Mouse (Mus musculus): ENCODE measurements around the gene Strn. TPM values are rescaled to one million over a fixed set of nuclear protein-coding genes. Genes with fewer than 3 reads are reported as not detected.

Strn gene
- total RNA-seq (2022) = 10 to 100 TPM; 77.5 to 87.3 (median 83.9) TPM

- no peak for DNase-seq (ENCODE audit: low spot score in 2 of 2)
These were observed at the start of gene Strn for GRCm38 (mm10) chr17:78737096-78737495. Strn (minus strand) TSS chr17:78737196.

GRCm38 (mm10) chr17:78778765-78779164 is 41.8 kb upstream of the Strn start:
- no peak for DNase-seq (ENCODE audit: low spot score in 2 of 2)

GRCm38 (mm10) chr17:78772317-78772716 is 35.3 kb upstream of the Strn start:
- DNase-seq (ENCODE audit: low spot score in 2 of 2) = no peak

GRCm38 (mm10) chr17:78770932-78771331 is 33.9 kb upstream of the Strn start:
- no peak for DNase-seq (ENCODE audit: low spot score in 2 of 2)

GRCm38 (mm10) chr17:78769341-78769740 is 32.3 kb upstream of the Strn start:
- DNase-seq (ENCODE audit: low spot score in 2 of 2) = no peak

GRCm38 (mm10) chr17:78768937-78769336 is 31.9 kb upstream of the Strn start:
- DNase-seq (ENCODE audit: low spot score in 2 of 2) = no peak

GRCm38 (mm10) chr17:78767546-78767945 is 30.6 kb upstream of the Strn start:
- DNase-seq (ENCODE audit: low spot score in 2 of 2) = no peak

GRCm38 (mm10) chr17:78766084-78766483 is 29.1 kb upstream of the Strn start:
- no peak for DNase-seq (ENCODE audit: low spot score in 2 of 2)

GRCm38 (mm10) chr17:78763272-78763671 is 26.3 kb upstream of the Strn start:
- no peak for DNase-seq (ENCODE audit: low spot score in 2 of 2)

- no peak for DNase-seq (ENCODE audit: low spot score in 2 of 2)
These were observed 16.1 kb upstream of the Strn start for GRCm38 (mm10) chr17:78752938-78753655.

GRCm38 (mm10) chr17:78752064-78752463 is 15.1 kb upstream of the Strn start:
- DNase-seq (ENCODE audit: low spot score in 2 of 2) = no peak

GRCm38 (mm10) chr17:78748440-78748839 is 11.4 kb upstream of the Strn start:
- no peak for DNase-seq (ENCODE audit: low spot score in 2 of 2)

GRCm38 (mm10) chr17:78738416-78738815 is 1.4 kb upstream of the Strn start:
- DNase-seq (ENCODE audit: low spot score in 2 of 2) = no peak

GRCm38 (mm10) chr17:78737771-78738170 is 775 bp upstream of the Strn start:
- DNase-seq (ENCODE audit: low spot score in 2 of 2) = no peak

- peak; percentile 94 to 99 for DNase-seq (ENCODE audit: low spot score in 2 of 2)
These were observed 465 bp downstream of the Strn start for GRCm38 (mm10) chr17:78736473-78736988.

GRCm38 (mm10) chr17:78735731-78736472 is 1.1 kb downstream of the Strn start:
- peak in 1 of 2 experiments; percentile 26 for DNase-seq (ENCODE audit: low spot score in 2 of 2)

- DNase-seq (ENCODE audit: low spot score in 2 of 2) = no peak
These were observed 2.2 kb downstream of the Strn start for GRCm38 (mm10) chr17:78734806-78735205.

- no peak for DNase-seq (ENCODE audit: low spot score in 2 of 2)
These were observed 4.9 kb downstream of the Strn start for GRCm38 (mm10) chr17:78732056-78732455.

GRCm38 (mm10) chr17:78726746-78727449 is 10.1 kb downstream of the Strn start:
- no peak for DNase-seq (ENCODE audit: low spot score in 2 of 2)

GRCm38 (mm10) chr17:78724461-78725055 is 12.4 kb downstream of the Strn start:
- DNase-seq (ENCODE audit: low spot score in 2 of 2) = no peak

- no peak for DNase-seq (ENCODE audit: low spot score in 2 of 2)
These were observed 15.3 kb downstream of the Strn start for GRCm38 (mm10) chr17:78721690-78722089.

GRCm38 (mm10) chr17:78719086-78719485 is 17.9 kb downstream of the Strn start:
- DNase-seq (ENCODE audit: low spot score in 2 of 2) = no peak
